Mouse (Mus musculus): Measurements from ENCODE around the gene Casp3.

DNA sequence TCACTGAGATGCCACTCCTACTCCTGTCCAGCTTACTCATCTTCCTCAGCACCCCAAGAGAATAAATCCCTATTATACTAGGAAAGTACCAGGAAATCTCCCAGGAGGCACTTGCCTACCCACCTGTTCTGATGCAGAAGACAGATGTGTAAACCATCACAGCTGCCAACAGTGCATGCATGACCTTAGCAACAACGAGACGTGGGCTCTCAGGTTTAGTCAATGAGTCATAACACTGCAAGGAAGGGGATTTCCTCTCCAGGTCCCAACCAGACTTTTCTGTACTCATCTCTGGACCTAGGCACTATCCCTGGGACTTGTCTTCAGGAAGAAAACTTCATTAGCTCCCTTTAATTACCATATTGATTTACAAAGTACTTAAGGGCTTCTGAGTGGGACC lies 38.8 kb downstream of the Casp3 start:
- TF ChIP-seq POLR2A (IDR thresholded peaks at IDR 0.05; ENCODE audit: insufficient read depth, low read length) (no peak), CTCF (IDR thresholded peaks at IDR 0.05; ENCODE audit: low read depth, low read length) (no peak), EP300 (IDR thresholded peaks at IDR 0.05; ENCODE audit: insufficient read depth, low read depth, low read length) (no peak)

Data from ES-Bruce4 (cell line).